Mouse (Mus musculus): ENCODE data around the gene Ddx28.

Gene Ddx28

GRCm38 (mm10) chr8:105965905-105966341 is 45.8 kb downstream of the Ddx28 start, which contains the start of gene Slc12a4:
Slc12a4 (minus strand) TSS chr8:105966097.
- peak; percentile 66 for DNase-seq

- DNase-seq, result peak; percentile 25
These were observed 46.3 kb downstream of the Ddx28 start for GRCm38 (mm10) chr8:105965266-105965904.

GRCm38 (mm10) chr8:105964506-105965265 is 47.0 kb downstream of the Ddx28 start:
- DNase-seq, result no peak

- no peak for DNase-seq
These were observed 50.1 kb downstream of the Ddx28 start for GRCm38 (mm10) chr8:105961536-105961935.

- DNase-seq, result no peak
These were observed 50.6 kb downstream of the Ddx28 start for GRCm38 (mm10) chr8:105961101-105961500.
